Mouse (Mus musculus) erythroblast, adult 5-6 weeks (primary cell): ENCODE measurements around the gene Whamm. TPM values are rescaled to one million over a fixed set of nuclear protein-coding genes. Genes with fewer than 3 reads are reported as not detected.

Experiments
- ATAC-seq: replicated peaks from 2 replicates; pipeline ENCODE4 v1.8.0; 2016; ENCODE audit warnings: moderate number of reproducible peaks, mild to moderate bottlenecking, moderate TSS enrichment, inconsistent platforms; ENCODE audit not compliant: poor library complexity, low FRiP score, severe bottlenecking
- total RNA-seq, 2 experiments: library from RNA; stranded (forward) in 1 of 2; stranded (reverse) in 1 of 2; fragments of 150-400 nt in 1 of 2; fragments of 200-764, 138-1000 nt in 1 of 2; gene quantifications; 2 replicates each; pipeline versions ENCODE4 v1.2.3 to v1.2.4; 2015 to 2017; ENCODE audit warnings: low replicate concordance in 2 of 2

Whamm gene
- total RNA-seq, 2 experiments from 2014 or later = 22.3 to 40.6 TPM

DNA sequence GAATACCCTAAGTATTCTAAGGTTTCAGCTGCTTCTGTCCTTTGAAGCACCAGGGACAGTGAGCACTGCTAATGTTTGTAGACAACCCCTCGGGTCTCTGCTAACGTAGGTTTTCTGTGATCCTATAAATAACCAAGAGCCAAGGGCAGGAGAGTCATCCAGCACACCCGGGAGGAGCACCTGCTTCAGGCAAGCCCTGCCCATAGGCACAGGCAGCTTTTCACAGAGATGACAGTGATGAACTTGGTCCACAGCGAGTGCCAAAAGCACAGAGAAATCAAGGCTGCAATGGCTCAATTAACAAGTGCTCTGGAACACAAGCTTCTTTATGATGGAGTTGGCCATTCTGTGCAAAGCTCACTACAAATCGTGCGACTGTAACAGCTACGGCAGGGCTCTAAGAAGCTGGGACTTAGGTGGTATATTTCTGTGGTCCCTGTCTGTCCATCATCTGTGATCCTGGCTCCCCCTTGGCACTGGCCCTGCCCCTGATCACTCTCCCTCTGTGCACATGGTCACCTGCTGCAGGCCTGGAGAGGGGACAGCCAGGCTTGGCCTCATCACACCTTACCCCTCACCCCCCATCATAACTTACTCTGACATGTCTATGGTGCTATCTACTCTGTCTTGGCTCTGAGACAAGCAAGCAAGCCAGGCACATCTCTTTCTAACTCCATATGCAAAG lies 73.6 kb downstream of the Whamm start:
- no peak for ATAC-seq

Other genes with a start within 250 kb of the Whamm start
- 779 and 843 TPM in 2 replicates for gene Rps17, start 226.0 kb upstream of the Whamm start, total RNA-seq (2015; ENCODE audit: low replicate concordance)
- gene Rps17, start 226.0 kb upstream of the Whamm start, total RNA-seq (2017; ENCODE audit: low replicate concordance) = 542 and 565 TPM in 2 replicates
- gene Cpeb1, start 115.8 kb upstream of the Whamm start, total RNA-seq (2015; ENCODE audit: low replicate concordance) = not detected in 2 replicates
- gene Cpeb1, start 115.8 kb upstream of the Whamm start, total RNA-seq (2017; ENCODE audit: low replicate concordance) = not detected in 2 replicates
- not detected in 2 replicates for gene Ap3b2, start 77.3 kb upstream of the Whamm start, total RNA-seq (2015; ENCODE audit: low replicate concordance)
- gene Ap3b2, start 77.3 kb upstream of the Whamm start, total RNA-seq (2017; ENCODE audit: low replicate concordance) = not detected in 2 replicates
- not detected in 2 replicates for gene BC048679, start 73.0 kb upstream of the Whamm start, total RNA-seq (2015; ENCODE audit: low replicate concordance)
- not detected in 2 replicates for gene BC048679, start 73.0 kb upstream of the Whamm start, total RNA-seq (2017; ENCODE audit: low replicate concordance)
- gene Fsd2, start 4.3 kb upstream of the Whamm start, total RNA-seq (2015; ENCODE audit: low replicate concordance) = 0.84 TPM in 1 of 2 replicates, not detected in the other
- 0.28 and 0.34 TPM in 2 replicates for gene Fsd2, start 4.3 kb upstream of the Whamm start, total RNA-seq (2017; ENCODE audit: low replicate concordance)
- gene Homer2, start 136.3 kb downstream of the Whamm start, total RNA-seq (2015; ENCODE audit: low replicate concordance) = not detected in 2 replicates
- 0.56 TPM in 1 of 2 replicates, not detected in the other for gene Homer2, start 136.3 kb downstream of the Whamm start, total RNA-seq (2017; ENCODE audit: low replicate concordance)
- 66.9 and 73.1 TPM in 2 replicates for gene Ramac, start 191.7 kb downstream of the Whamm start, total RNA-seq (2015; ENCODE audit: low replicate concordance)
- 76.3 and 79.9 TPM in 2 replicates for gene Ramac, start 191.7 kb downstream of the Whamm start, total RNA-seq (2017; ENCODE audit: low replicate concordance)
- gene 3110040N11Rik, start 218.2 kb downstream of the Whamm start, total RNA-seq (2015; ENCODE audit: low replicate concordance) = 29.3 TPM in 1 of 2 replicates, not detected in the other
- gene 3110040N11Rik, start 218.2 kb downstream of the Whamm start, total RNA-seq (2017; ENCODE audit: low replicate concordance) = 0.51 and 28.7 TPM in 2 replicates